Mouse (Mus musculus) heart, embryonic 11.5 days (tissue): ENCODE measurements around the gene Gm20696. TPM values are rescaled to one million over a fixed set of nuclear protein-coding genes. Genes with fewer than 3 reads are reported as not detected.

Source experiments
- ATAC-seq: fragments of 200-750 bp; cut with Nextera tagmentation; replicated peaks from 2 replicates; pipeline ENCODE4 v1.8.0; 2017; ENCODE audit warnings: moderate library complexity; ENCODE audit not compliant: insufficient number of reproducible peaks, low FRiP score, low TSS enrichment
- H3K27ac ChIP-seq: fragments of 300-500 bp; sonication (generic); 2 replicates; pipeline ENCODE4 v1.5.1; 2014; ENCODE audit warnings: mild to moderate bottlenecking, low read depth, low read length
- H3K27me3 ChIP-seq: fragments of 300-500 bp; sonication (generic); 2 replicates; pipeline ENCODE4 v1.6.1; 2014; ENCODE audit warnings: mild to moderate bottlenecking, low read length, mixed read lengths; ENCODE audit not compliant: control insufficient read depth, insufficient read depth
- H3K36me3 ChIP-seq: fragments of 300-500 bp; sonication (generic); 2 replicates; pipeline ENCODE4 v1.6.1; 2014; ENCODE audit warnings: mild to moderate bottlenecking, low read length, moderate library complexity, mixed read lengths; ENCODE audit not compliant: control insufficient read depth, insufficient read depth
- H3K4me1 ChIP-seq: fragments of 300-500 bp; sonication (generic); 2 replicates; pipeline ENCODE4 v1.6.1; 2014; ENCODE audit warnings: low read length; ENCODE audit not compliant: control insufficient read depth, insufficient read depth
- H3K4me2 ChIP-seq: fragments of 300-500 bp; sonication (generic); 2 replicates; pipeline ENCODE4 v1.6.1; 2014; ENCODE audit warnings: mild to moderate bottlenecking, moderate library complexity
- H3K4me3 ChIP-seq: fragments of 300-500 bp; sonication (generic); 2 replicates; pipeline ENCODE4 v1.5.1; 2014; ENCODE audit warnings: low read depth, low read length
- H3K9ac ChIP-seq: fragments of 300-500 bp; sonication (generic); 2 replicates; pipeline ENCODE4 v1.6.1; 2014; ENCODE audit warnings: mild to moderate bottlenecking, low read depth, low read length, moderate library complexity
- H3K9me3 ChIP-seq: fragments of 300-500 bp; sonication (generic); replicated peaks from 2 replicates; pipeline ENCODE4 v1.6.1; 2016; ENCODE audit warnings: low read length; ENCODE audit not compliant: control insufficient read depth
- WGBS: fragments of 180-500 bp; shearing (Covaris S2); extraction: QIAGEN DNeasy Blood & Tissue Kit; methylation state at CpG from one replicate; pipeline ENCODE4 v1.1.7; 2014; ENCODE audit not compliant: insufficient replicate concordance; 5-methylcytosine and 5-hydroxymethylcytosine counted together
- polyA plus RNA-seq: library from polyadenylated mRNA; unstranded; fragments of >200 nt; fragmentation: Nextera tagmentation; extraction: Ambion mirVana; gene quantifications from 2 replicates; pipeline ENCODE4 v1.2.1, GENCODE M21; 2014

Gene Gm20696
- polyA plus RNA-seq, 1 experiment from 2014 or later: 4.0 TPM

DNA sequence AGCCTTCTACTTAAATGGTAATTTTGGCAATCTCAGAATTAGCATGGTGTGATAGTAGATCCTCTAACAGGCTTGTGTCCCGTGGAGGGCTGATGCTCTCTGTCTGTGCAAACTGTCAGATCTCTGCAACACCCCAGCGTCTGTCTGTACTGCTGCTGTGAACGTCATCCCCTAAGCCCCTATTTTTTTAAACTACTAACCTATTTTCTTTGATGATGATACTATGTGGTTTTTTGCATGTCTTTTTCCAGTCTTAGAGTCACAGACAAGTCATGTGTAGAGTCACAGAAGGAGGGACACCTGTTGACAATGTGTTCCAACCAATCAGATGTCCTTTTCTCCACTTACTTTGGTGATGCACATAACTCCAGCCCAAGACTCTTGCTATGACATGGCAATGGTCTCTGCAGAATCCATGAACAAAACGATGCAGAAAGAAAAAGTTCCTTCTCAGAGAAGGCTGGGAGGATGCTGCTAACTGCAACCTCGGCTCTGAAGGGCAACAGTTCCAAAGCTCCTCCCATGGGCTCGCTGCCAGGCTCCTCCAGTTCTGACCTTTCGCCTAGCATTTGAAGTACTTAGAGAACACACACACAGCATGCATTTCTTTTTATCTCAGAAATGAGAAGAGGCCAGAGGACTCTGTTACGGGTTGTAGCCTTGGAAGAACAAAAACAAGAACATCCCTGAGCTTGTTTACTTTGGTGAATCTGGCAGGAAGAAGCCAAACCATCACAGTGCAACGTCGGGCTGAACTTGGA, 23.0 kb downstream of the Gm20696 start:
- Histone ChIP-seq H3K4me2 (peak overlapping the region; percentile 7), H3K27ac (peak overlapping the region; percentile 55), H3K9ac (no peak overlapping the region), H3K27me3 (no peaks in the 10 kb centered on the region; the same call in 1 of the 2 replicates), H3K9me3 (no peaks in the 10 kb centered on the region), H3K4me3 (no peak overlapping the region), H3K4me1 (peaks cover 21% of the 10 kb centered on the region), H3K36me3 (no peaks in the 10 kb centered on the region)
- 30% methylated on average over 10 of the region's 10 CpGs for WGBS
- no peak for ATAC-seq

DNA sequence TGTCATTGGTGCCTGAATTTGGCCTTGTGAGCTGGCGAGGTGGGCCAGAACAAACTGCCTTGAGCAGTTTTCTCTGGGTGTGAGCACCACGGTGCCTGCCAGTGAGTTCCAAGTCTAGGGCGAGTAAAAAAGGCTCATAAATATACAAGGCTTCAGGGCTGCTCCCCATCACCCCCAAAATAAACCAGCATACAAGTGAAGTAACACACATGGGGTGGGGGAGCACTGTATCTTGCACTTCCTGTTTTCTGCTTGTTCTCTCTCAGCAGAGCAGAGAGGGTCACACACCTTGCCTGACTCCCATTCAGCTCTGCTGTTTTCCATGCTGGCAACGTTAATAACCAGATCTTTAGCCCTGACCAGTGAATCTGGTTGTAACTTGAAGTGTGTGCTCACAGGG, 29.1 kb downstream of the Gm20696 start:
- Histone ChIP-seq H3K4me3 (no peak overlapping the region), H3K9me3 (no peaks in the 10 kb centered on the region), H3K9ac (no peak overlapping the region), H3K27me3 (no peaks in the 10 kb centered on the region), H3K4me1 (no peaks in the 10 kb centered on the region), H3K36me3 (no peaks in the 10 kb centered on the region), H3K4me2 (no peak overlapping the region), H3K27ac (no peak overlapping the region)
- ATAC-seq: no peak
- WGBS: 65% methylated on average over 4 of the region's 4 CpGs

DNA sequence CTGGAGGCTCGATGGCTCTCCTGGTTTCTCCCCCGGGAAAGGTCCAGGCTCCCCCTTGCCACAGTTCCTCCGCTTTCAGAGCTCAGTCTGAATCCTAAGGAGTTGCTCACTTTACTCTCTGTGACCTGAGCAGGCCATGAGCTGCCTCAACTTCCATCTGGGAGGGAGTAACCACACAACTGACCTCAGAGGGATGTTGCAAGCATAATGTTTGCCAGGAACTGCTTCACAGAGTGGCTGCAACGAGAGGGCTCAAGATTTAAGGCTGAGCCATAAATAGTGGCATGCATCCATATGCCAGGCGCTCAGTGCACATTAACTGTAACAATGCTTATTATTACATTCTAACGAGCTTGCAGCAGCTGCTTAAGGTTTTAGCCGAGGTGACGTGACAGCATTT, 29.8 kb downstream of the Gm20696 start:
- WGBS: 68% methylated on average over 8 of the region's 8 CpGs
- H3K4me1 ChIP-seq: no peaks in the 10 kb centered on the region

DNA sequence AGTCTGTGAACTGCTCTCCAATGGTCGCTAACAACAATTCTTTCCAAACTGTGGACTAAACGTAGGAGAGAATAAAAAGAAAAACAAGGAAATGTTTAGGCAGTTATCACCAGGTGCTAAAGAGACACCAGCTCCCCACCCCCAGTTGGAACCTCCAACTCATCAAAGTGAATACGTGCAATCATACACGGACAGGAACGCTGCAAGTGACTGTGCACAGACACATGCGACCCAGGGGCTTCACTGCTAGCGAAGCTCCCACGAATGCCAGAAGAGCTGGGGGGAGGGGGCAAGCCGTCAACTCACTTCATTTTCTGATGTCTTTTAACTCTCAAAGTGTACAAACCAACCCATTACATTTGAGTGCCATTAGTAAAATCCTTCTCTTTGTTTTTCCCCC, 30.5 kb downstream of the Gm20696 start:
- Histone ChIP-seq H3K9me3 (no peaks in the 10 kb centered on the region), H3K9ac (no peak overlapping the region), H3K36me3 (no peaks in the 10 kb centered on the region), H3K4me1 (no peaks in the 10 kb centered on the region), H3K4me2 (no peak overlapping the region), H3K27me3 (no peaks in the 10 kb centered on the region), H3K4me3 (no peak overlapping the region), H3K27ac (no peak overlapping the region)
- WGBS: 66% methylated on average over 9 of the region's 9 CpGs
- ATAC-seq: no peak

More for the DNA sequence above, 29.8 kb downstream of the Gm20696 start:
- Histone ChIP-seq H3K4me3 (no peak overlapping the region), H3K27ac (no peak overlapping the region), H3K36me3 (no peaks in the 10 kb centered on the region), H3K4me2 (no peak overlapping the region), H3K9ac (no peak overlapping the region), H3K9me3 (no peaks in the 10 kb centered on the region), H3K27me3 (no peaks in the 10 kb centered on the region)
- ATAC-seq: no peak

DNA sequence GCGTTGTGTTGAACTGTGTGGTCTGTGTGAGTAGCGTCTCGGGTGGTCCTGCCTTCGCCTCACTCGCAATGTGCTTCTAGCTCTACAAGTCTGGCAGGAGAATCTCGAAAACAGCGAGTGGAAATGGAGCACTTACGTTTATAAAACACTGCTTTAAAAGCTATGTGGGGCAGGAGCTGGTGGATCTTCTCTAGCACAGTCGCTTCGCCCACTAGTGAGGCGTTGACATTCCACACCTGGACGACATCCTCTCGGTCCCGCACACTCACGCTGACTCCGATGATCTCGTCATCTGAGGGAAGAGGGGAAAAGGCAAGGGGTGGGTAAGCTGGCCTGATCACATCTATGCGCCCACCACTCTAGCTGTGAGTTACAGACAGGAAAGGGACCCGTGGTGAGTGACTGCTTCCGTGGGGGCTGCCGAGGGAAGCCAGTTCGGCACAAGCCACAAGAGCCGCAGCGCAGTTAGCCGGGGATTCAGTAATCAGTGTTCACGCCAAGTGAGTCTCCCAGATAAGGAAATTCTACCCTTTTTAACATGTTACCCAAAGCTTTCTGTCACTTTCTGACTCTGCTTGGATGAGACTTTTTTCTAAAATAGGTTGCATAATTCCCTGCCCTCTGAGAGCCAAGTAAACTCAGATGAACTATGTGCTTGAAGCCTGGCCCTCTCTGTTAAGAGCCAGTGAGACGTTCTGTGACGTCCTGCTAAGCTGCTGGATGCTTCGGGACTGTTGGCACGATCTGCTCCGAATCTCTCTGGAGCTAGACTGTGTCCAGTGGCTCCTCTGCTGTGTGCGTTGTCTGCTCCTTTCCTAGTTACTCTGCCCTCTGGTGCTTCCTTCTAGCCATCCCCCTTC, 34.2 kb downstream of the Gm20696 start:
- Histone ChIP-seq H3K4me1 (no peaks in the 10 kb centered on the region), H3K4me3 (no peak overlapping the region), H3K36me3 (no peaks in the 10 kb centered on the region), H3K4me2 (no peak overlapping the region), H3K27ac (no peak overlapping the region), H3K9me3 (no peaks in the 10 kb centered on the region), H3K27me3 (no peaks in the 10 kb centered on the region), H3K9ac (no peak overlapping the region)
- 69% methylated on average over 32 of the region's 32 CpGs for WGBS
- no peak for ATAC-seq

DNA sequence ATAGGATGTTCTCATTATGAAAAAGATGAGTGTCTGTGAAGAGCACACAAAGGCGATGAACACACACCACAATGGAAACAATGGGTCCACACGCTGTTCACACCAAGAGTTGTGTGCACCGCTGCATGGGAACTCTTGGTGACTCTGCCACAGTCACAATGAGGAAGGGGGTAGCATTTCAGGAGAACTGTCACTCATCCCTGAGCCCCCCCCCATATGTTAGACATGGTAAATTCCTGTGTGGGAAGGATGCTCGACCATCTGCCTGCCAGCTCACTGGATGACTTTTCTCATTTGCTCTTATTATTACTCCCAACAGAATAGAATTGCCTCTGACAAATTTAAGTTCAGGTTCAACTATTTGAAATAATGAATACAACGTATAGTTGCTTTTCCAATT, 35.0 kb downstream of the Gm20696 start:
- no peaks in the 10 kb centered on the region for H3K9me3 ChIP-seq
- WGBS: 78% methylated on average over 5 of the region's 5 CpGs
- H3K4me1 ChIP-seq: no peaks in the 10 kb centered on the region
- H3K4me3 ChIP-seq: no peak overlapping the region
- H3K27ac ChIP-seq: no peak overlapping the region
- no peaks in the 10 kb centered on the region for H3K27me3 ChIP-seq
- H3K36me3 ChIP-seq: no peaks in the 10 kb centered on the region
- no peak overlapping the region for H3K4me2 ChIP-seq
- H3K9ac ChIP-seq: no peak overlapping the region
- ATAC-seq: no peak

DNA sequence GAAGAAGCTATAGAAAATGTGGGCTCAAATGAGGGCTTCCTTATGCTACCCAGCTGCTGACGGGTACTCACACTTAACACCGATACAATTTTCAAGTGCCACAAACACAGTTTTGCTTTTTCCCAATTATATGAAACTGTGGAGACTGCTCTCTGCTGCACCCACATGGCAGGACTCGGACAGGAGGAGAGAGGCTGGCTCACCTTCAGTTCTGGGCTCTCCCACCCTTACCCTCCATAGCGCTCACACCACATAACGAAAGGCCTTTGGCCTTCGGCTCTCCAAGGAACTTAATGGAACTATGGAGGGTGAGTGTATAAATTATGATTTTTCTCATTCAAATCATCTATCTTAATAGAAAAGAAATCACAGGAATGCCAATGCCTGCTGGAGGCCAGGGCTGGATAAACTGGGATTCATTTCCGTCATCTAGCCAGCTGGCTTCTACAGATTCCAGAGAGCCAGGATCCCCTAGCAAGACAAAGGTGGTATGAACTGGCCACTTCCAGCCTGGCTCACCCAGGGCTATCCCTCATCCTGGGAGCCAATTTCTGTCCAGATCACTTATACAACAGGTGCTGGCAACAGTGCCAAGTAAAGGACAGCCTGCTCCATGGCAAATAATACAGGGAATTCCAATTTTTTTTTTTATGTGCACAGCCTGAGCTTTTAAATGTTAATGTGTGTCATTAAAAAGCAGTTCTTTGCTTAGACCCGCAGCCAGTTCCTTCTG, 36.7 kb downstream of the Gm20696 start:
- Histone ChIP-seq H3K27me3 (no peaks in the 10 kb centered on the region), H3K4me1 (no peaks in the 10 kb centered on the region), H3K4me2 (no peak overlapping the region), H3K27ac (no peak overlapping the region), H3K4me3 (no peak overlapping the region), H3K9ac (no peak overlapping the region), H3K36me3 (no peaks in the 10 kb centered on the region), H3K9me3 (no peaks in the 10 kb centered on the region)
- no peak for ATAC-seq
- 74% methylated on average over 8 of the region's 8 CpGs for WGBS

DNA sequence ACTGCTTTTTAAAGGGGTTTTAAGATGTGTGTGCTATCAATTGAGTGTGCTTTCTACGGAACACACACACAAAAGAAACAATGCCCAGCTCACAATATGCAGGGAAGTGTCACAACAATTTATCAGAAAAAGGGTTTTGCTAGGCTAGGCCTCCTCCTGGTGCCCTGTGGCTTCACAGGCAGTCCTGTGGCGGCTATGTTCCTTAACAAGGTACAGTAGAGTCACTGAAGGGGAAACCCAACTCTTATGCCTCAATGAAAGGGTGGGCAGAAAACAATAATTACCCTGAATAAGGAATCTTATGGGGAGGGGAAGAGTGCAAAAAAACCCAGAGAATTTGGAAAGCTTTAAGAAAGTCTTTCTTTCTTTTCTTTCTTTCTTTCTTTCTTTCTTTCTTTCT, 40.2 kb downstream of the Gm20696 start:
- no peaks in the 10 kb centered on the region for H3K27me3 ChIP-seq
- H3K4me2 ChIP-seq: no peak overlapping the region
- H3K9me3 ChIP-seq: no peaks in the 10 kb centered on the region
- no peak overlapping the region for H3K4me3 ChIP-seq
- H3K9ac ChIP-seq: no peak overlapping the region
- H3K4me1 ChIP-seq: peaks cover 5% of the 10 kb centered on the region; the same call in 1 of the 2 replicates
- no peak overlapping the region for H3K27ac ChIP-seq
- H3K36me3 ChIP-seq: no peaks in the 10 kb centered on the region
- ATAC-seq: no peak
- WGBS: 76% methylated on average over 2 of the region's 2 CpGs
